Mouse (Mus musculus): Measurements from ENCODE around the gene Dennd4b. TPM values are rescaled to one million over a fixed set of nuclear protein-coding genes. Genes with fewer than 3 reads are reported as not detected.

Dennd4b gene
- polyA plus RNA-seq, 1 experiment from 2014 or later: 5.6 TPM

DNA sequence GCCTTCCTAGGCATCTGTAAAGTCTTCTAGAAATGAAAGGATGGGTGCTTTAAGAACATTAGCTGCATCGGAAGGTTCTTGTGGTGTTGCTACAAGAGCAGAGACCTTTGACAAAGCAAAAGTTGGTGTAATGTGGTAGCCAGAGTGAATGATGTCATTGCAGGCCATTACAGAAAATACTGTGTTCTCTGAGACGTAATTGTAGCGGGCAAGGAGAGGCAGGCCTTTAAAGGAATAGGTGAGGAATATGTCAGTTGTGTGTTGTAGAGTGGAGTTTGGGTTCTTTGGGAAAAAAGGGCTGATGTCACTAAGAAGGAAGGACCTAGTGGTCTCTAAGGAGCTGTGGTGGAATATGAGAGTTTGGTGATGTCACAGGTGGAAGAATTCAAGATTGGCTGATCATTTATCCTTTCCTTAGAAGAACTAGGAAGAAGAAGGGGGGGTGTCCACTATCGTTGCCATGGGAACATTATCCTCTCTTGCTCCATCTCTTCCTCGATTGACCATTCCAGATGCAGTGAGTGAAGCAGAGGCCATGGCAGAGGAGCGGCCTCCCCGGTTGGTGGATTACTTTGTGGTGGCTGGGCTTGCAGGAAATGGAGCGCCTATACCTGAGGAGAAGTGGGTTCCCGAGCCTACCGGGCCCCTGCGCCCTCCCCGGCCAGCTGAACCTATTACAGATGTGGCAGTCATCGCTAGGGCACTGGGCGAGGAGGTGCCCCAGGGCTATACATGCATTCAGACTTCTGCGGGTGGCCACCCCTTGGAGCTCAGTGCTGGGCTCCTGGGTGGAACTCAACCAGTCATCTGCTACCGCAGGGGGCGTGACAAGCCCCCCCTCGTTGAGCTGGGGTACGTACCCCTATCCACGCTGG, 2.2 kb downstream of the Dennd4b start:
- ATAC-seq (ENCODE audit: insufficient number of reproducible peaks, insufficient read depth, low FRiP score, low TSS enrichment, low read depth): no peak
- H3K9ac ChIP-seq: 0 out of 2 replicates have a peak overlapping the region, but pooled peaks have one; percentile 85
- peak overlapping the region; percentile 79; the same call in 1 of the 2 replicates for H3K4me3 ChIP-seq
- H3K4me2 ChIP-seq: peak overlapping the region; percentile 85
- no peaks in the 10 kb centered on the region for H3K9me3 ChIP-seq
- H3K27ac ChIP-seq: no peak overlapping the region
- H3K36me3 ChIP-seq: peaks cover 39% of the 10 kb centered on the region
- 93% methylated on average over 20 of the region's 20 CpGs for WGBS
- no peaks in the 10 kb centered on the region for H3K27me3 ChIP-seq
- H3K4me1 ChIP-seq: peaks cover 15% of the 10 kb centered on the region

DNA sequence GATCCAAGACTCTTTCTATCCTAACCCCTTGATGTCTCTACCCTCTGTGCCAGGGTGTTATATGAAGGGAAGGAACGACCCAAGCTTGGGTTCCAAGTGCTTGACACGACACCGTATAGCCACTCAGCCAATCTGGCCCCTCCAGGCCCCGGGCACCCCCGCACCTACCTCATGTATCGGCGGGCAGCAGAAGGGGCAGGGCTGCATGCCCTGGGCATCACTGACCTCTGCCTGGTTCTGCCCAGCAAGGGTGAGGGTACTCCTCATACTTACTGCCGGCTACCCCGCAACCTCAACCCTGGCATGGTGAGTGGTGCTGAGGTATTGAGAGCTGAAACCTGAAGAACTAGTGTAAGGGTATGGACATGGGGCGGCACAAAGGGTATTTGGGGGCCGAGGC, 3.2 kb downstream of the Dennd4b start:
- H3K9ac ChIP-seq: no peak overlapping the region
- no peaks in the 10 kb centered on the region for H3K9me3 ChIP-seq
- no peaks in the 10 kb centered on the region for H3K27me3 ChIP-seq
- H3K36me3 ChIP-seq: peaks cover 39% of the 10 kb centered on the region
- no peak overlapping the region for H3K27ac ChIP-seq
- no peak overlapping the region for H3K4me3 ChIP-seq
- 96% methylated on average over 11 of the region's 11 CpGs for WGBS
- no peak overlapping the region for H3K4me2 ChIP-seq
- peaks cover 15% of the 10 kb centered on the region for H3K4me1 ChIP-seq
- ATAC-seq (ENCODE audit: insufficient number of reproducible peaks, insufficient read depth, low FRiP score, low TSS enrichment, low read depth): no peak

DNA sequence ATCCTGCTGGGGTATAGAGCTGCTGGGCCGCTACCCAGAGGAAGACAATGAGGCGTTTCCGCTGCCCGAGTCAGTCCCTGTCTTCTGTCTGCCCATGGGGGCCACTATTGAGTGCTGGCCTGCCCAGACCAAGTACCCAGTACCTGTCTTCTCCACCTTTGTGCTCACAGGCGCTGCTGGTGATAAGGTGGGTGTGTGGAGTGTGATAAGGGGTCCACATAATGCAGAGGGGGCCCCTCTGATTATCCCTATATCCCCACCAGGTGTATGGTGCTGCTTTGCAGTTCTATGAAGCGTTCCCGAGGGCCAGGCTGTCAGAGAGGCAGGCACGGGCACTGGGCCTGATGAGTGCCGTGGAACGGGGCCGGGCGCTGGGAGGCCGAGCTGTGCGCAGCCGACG, 4.0 kb downstream of the Dennd4b start:
- H3K4me2 ChIP-seq: no peak overlapping the region
- WGBS: 89% methylated on average over 16 of the region's 16 CpGs
- peaks cover 15% of the 10 kb centered on the region for H3K4me1 ChIP-seq
- H3K9ac ChIP-seq: peak overlapping the region; percentile 21; the same call in 1 of the 2 replicates
- no peaks in the 10 kb centered on the region for H3K27me3 ChIP-seq
- H3K27ac ChIP-seq: no peak overlapping the region
- no peak overlapping the region for H3K4me3 ChIP-seq
- peaks cover 40% of the 10 kb centered on the region for H3K36me3 ChIP-seq
- H3K9me3 ChIP-seq: no peaks in the 10 kb centered on the region
- no peak for ATAC-seq (ENCODE audit: insufficient number of reproducible peaks, insufficient read depth, low FRiP score, low TSS enrichment, low read depth)

DNA sequence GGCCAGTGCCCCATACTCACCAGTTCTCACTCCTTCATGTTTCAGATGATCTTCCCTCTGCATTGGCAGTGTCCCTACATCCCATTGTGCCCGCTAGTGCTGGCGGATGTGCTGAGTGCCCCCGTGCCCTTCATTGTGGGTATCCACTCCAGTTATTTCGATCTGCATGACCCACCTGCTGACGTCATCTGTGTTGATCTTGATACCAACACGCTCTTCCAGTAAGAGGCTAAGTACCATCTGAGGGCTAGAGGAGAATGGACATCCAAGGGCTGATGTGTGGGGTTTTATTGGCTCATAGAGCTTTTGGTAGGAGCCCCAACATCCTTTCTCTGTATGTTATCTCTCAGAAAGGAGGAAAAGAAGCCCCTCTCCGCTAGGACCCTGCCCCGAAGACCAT, 5.8 kb downstream of the Dennd4b start:
- Histone ChIP-seq H3K4me2 (no peak overlapping the region), H3K9ac (no peak overlapping the region), H3K4me3 (no peak overlapping the region), H3K36me3 (peaks cover 52% of the 10 kb centered on the region), H3K9me3 (no peaks in the 10 kb centered on the region), H3K27ac (no peak overlapping the region), H3K27me3 (no peaks in the 10 kb centered on the region), H3K4me1 (peaks cover 12% of the 10 kb centered on the region)
- ATAC-seq (ENCODE audit: insufficient number of reproducible peaks, insufficient read depth, low FRiP score, low TSS enrichment, low read depth): no peak
- WGBS: 91% methylated on average over 8 of the region's 8 CpGs

DNA sequence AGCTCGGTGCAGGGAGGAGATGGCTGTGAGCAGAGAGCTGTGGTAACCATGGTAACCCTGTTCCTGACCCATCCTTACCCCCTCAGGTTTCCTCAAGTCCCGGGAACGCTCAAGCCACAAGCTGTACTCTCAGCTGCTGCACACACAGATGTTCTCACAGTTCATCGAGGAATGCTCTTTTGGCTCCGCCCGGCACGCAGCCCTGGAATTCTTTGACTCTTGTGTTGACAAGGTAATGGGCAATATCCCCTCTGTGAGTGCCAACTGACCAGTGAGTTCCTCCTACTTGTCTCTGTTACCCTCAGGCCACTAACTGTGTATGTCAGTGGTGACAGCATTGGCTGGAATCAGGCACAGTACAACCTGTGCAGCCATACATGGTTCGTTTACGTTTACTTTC, 7.2 kb downstream of the Dennd4b start:
- H3K4me2 ChIP-seq: no peak overlapping the region
- no peaks in the 10 kb centered on the region for H3K4me1 ChIP-seq
- H3K4me3 ChIP-seq: no peak overlapping the region
- no peaks in the 10 kb centered on the region for H3K9me3 ChIP-seq
- H3K36me3 ChIP-seq: peaks cover 66% of the 10 kb centered on the region
- H3K27ac ChIP-seq: no peak overlapping the region
- H3K9ac ChIP-seq: no peak overlapping the region
- no peaks in the 10 kb centered on the region for H3K27me3 ChIP-seq
- 64% methylated on average over 9 of the region's 9 CpGs for WGBS
- ATAC-seq (ENCODE audit: insufficient number of reproducible peaks, insufficient read depth, low FRiP score, low TSS enrichment, low read depth): no peak

DNA sequence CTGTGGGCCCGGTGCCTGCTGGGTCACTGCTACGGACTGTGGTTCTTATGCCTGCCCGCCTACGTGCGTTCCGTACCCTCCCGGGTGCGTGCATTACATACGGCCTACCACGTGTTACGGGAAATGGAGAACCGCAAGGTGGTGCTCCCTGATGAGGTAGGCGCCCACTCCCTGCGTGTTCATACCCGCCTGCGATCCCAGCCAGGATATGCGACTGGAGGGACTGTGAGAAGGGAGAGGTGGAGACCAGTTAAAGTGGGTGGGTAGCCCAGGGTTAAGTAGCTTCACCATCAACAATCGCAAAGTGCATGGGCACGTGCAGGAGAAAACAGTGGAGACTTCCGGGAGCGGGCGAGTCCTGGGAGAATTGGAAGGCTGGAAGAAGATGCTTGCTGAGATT, 8.9 kb downstream of the Dennd4b start:
- Histone ChIP-seq H3K36me3 (peaks cover 79% of the 10 kb centered on the region), H3K9ac (no peak overlapping the region), H3K27ac (no peak overlapping the region), H3K9me3 (no peaks in the 10 kb centered on the region), H3K4me1 (no peaks in the 10 kb centered on the region), H3K4me3 (no peak overlapping the region), H3K27me3 (no peaks in the 10 kb centered on the region), H3K4me2 (no peak overlapping the region)
- no peak for ATAC-seq (ENCODE audit: insufficient number of reproducible peaks, insufficient read depth, low FRiP score, low TSS enrichment, low read depth)
- 93% methylated on average over 22 of the region's 22 CpGs for WGBS

DNA sequence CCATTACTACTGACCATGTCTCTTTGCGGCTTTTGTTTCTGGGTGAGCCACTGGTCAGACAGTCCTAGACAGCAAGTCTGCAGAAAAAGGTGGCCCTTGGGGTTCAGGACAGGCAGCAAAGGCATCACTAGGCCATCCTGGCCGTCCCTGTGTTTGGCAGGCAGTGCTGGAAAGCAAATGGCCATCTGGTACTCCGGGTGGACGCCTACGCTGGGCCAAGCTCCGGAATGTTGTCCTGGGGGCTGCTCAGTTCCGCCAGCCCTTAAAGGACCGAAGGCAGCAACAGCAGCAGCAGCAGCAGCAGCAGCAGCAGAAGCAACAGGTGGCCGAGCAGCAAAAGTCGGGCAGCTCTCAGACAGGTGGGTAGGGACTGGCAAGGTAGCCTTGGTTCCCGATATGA, 10.3 kb downstream of the Dennd4b start:
- Histone ChIP-seq H3K9me3 (no peaks in the 10 kb centered on the region), H3K27me3 (no peaks in the 10 kb centered on the region), H3K4me3 (no peak overlapping the region), H3K4me1 (no peaks in the 10 kb centered on the region), H3K4me2 (no peak overlapping the region), H3K27ac (no peak overlapping the region), H3K36me3 (peaks cover 87% of the 10 kb centered on the region), H3K9ac (no peak overlapping the region)
- no peak for ATAC-seq (ENCODE audit: insufficient number of reproducible peaks, insufficient read depth, low FRiP score, low TSS enrichment, low read depth)
- 91% methylated on average over 11 of the region's 11 CpGs for WGBS

DNA sequence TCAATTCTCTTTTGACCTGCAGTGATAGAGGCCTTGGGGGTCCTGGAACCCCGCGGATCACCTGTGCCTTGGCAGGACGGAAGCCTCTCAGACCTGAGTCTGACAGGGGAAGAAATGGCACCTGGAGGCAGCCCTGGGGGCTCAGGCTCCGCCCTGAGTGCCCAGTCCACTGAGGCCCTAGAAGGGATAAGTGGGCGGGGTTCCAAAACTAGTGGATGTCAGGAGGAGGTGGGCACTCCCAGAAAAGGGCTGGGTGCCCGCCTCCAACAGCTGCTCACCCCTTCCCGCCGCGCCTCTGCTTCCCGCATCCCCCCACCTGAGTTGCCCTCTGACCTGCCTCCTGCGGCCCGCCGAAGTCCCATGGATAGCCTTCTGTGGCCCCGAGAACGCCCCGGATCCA, 11.9 kb downstream of the Dennd4b start:
- ATAC-seq (ENCODE audit: insufficient number of reproducible peaks, insufficient read depth, low FRiP score, low TSS enrichment, low read depth): no peak
- H3K36me3 ChIP-seq: peaks cover 86% of the 10 kb centered on the region
- H3K4me3 ChIP-seq: no peak overlapping the region
- no peaks in the 10 kb centered on the region for H3K9me3 ChIP-seq
- WGBS: 40% methylated on average over 16 of the region's 16 CpGs
- H3K27ac ChIP-seq: no peak overlapping the region
- H3K4me2 ChIP-seq: no peak overlapping the region
- H3K4me1 ChIP-seq: no peaks in the 10 kb centered on the region
- no peak overlapping the region for H3K9ac ChIP-seq
- no peaks in the 10 kb centered on the region for H3K27me3 ChIP-seq

DNA sequence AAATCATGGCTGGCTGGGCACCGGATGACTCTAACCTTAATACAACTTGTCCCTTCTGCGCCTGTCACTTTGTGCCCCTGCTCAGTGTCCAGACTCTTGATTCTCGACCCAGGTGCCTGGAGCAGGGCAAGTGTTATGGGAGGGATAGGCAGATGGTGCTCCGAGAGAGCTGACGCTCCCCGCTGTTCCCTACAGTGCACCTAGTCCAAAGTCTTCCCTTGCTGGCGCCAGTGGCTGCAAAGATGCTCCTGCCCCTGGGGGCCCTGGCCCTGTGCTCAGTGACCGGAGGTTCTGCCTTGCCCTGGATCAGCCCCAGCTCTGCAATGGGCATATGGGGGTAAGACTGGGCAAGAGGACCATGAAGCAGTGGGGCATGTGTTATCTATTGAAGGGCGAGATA, 12.8 kb downstream of the Dennd4b start:
- 94% methylated on average over 9 of the region's 9 CpGs for WGBS
- ATAC-seq (ENCODE audit: insufficient number of reproducible peaks, insufficient read depth, low FRiP score, low TSS enrichment, low read depth): no peak

DNA sequence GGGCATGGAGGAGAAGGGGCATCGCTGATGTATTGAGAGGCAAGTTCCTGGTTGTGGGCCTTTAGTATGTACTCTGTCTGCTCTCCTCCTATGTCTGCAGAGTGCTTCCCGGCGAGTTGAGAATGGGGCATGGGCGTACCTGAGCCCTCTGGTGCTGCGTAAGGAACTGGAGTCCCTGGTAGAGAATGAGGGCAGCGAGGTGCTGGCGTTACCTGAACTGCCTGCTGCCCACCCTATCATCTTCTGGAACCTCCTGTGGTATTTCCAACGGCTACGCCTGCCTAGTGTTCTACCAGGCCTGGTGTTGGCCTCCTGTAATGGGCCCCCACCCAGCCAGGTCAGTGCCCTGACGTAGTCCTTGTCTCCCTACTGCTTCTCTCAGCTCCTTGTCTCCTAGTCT, 13.2 kb downstream of the Dennd4b start:
- Histone ChIP-seq H3K4me1 (no peaks in the 10 kb centered on the region), H3K27ac (no peak overlapping the region), H3K9me3 (no peaks in the 10 kb centered on the region), H3K4me2 (no peak overlapping the region), H3K27me3 (no peaks in the 10 kb centered on the region), H3K4me3 (no peak overlapping the region), H3K9ac (no peak overlapping the region), H3K36me3 (peaks cover 73% of the 10 kb centered on the region)
- no peak for ATAC-seq (ENCODE audit: insufficient number of reproducible peaks, insufficient read depth, low FRiP score, low TSS enrichment, low read depth)
- 89% methylated on average over 10 of the region's 10 CpGs for WGBS

More for the DNA sequence above, 12.8 kb downstream of the Dennd4b start:
- H3K9me3 ChIP-seq: no peaks in the 10 kb centered on the region
- H3K27me3 ChIP-seq: no peaks in the 10 kb centered on the region
- H3K4me2 ChIP-seq: no peak overlapping the region
- H3K9ac ChIP-seq: no peak overlapping the region
- H3K27ac ChIP-seq: no peak overlapping the region
- peaks cover 77% of the 10 kb centered on the region for H3K36me3 ChIP-seq
- H3K4me3 ChIP-seq: no peak overlapping the region
- H3K4me1 ChIP-seq: no peaks in the 10 kb centered on the region

DNA sequence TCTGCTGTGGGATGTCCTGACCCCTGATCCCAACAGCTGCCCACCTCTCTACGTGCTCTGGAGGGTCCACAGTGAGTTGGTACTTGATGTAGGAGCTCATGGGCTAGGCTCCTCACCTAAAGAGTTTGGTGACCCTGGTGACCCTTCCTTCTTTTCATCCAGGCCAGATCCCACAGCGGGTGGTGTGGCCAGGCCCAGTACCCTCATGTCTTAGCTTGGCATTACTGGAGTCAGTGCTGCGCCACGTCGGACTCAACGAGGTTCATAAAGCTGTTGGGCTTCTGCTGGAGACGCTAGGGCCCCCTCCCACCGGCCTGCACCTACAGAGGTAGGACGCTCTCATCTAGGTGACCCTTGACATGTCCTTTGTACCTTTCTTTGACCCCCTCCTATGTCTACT, 14.2 kb downstream of the Dennd4b start:
- Histone ChIP-seq H3K27me3 (no peaks in the 10 kb centered on the region), H3K36me3 (peaks cover 63% of the 10 kb centered on the region), H3K9ac (no peak overlapping the region), H3K4me3 (no peak overlapping the region), H3K4me2 (no peak overlapping the region), H3K9me3 (no peaks in the 10 kb centered on the region), H3K4me1 (no peaks in the 10 kb centered on the region), H3K27ac (no peak overlapping the region)
- ATAC-seq (ENCODE audit: insufficient number of reproducible peaks, insufficient read depth, low FRiP score, low TSS enrichment, low read depth): no peak
- WGBS: 89% methylated on average over 9 of the region's 9 CpGs

DNA sequence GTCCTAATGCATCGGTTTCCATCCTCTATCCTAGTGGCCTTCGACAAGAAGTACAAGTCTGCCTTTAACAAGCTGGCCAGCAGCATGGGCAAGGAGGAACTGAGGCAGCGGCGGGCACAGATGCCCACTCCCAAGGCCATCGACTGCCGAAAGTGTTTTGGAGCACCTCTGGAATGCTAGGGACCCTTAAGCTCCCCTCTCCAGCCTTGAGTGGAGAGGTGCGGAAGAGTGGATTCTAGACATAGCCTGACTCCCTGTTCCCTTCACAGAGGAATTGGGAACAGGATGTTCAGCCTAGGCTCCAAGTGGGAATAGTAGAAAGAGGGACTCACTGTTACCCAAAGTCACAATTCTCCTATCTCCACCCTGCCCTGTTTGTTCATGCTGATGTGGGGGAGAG, 14.8 kb downstream of the Dennd4b start:
- no peak overlapping the region for H3K4me2 ChIP-seq
- peaks cover 62% of the 10 kb centered on the region for H3K36me3 ChIP-seq
- 93% methylated on average over 7 of the region's 7 CpGs for WGBS
- H3K4me1 ChIP-seq: no peaks in the 10 kb centered on the region
- no peaks in the 10 kb centered on the region for H3K9me3 ChIP-seq
- no peak overlapping the region for H3K9ac ChIP-seq
- no peak for ATAC-seq (ENCODE audit: insufficient number of reproducible peaks, insufficient read depth, low FRiP score, low TSS enrichment, low read depth)
- H3K27me3 ChIP-seq: no peaks in the 10 kb centered on the region
- H3K4me3 ChIP-seq: no peak overlapping the region
- no peak overlapping the region for H3K27ac ChIP-seq
